Mouse (Mus musculus) E14TG2a.4 (cell line): ENCODE results near the gene Slc6a9.

Experiments used
- H3K27me3 ChIP-seq: 2 replicates; pipeline ENCODE4 v1.6.1; 2014; ENCODE audit warnings: low read length, control low read depth; ENCODE audit not compliant: insufficient read depth
- H3K36me3 ChIP-seq: 2 replicates; pipeline ENCODE4 v1.6.1; 2014; ENCODE audit warnings: low read length, control low read depth; ENCODE audit not compliant: insufficient read depth
- H3K4me1 ChIP-seq: replicated peaks from 2 replicates; pipeline ENCODE4 v1.6.1; 2014; ENCODE audit warnings: low read depth, low read length, control low read depth
- H3K4me3 ChIP-seq: replicated peaks from 2 replicates; pipeline ENCODE4 v1.5.1; 2014; ENCODE audit warnings: mild to moderate bottlenecking, low read length
- H3K9me3 ChIP-seq: 2 replicates; pipeline ENCODE4 v1.6.1; 2014; ENCODE audit warnings: low read length, control low read depth
- CTCF ChIP-seq: conservative IDR thresholded peaks from 2 replicates; pipeline ENCODE4 v1.5.1; 2014; ENCODE audit warnings: low read length
- NANOG ChIP-seq: IDR thresholded peaks from 2 replicates; pipeline ENCODE4 v1.6.1; 2014; ENCODE audit warnings: borderline replicate concordance, low read length, mixed read lengths
- POU5F1 ChIP-seq: IDR thresholded peaks from 2 replicates; pipeline ENCODE4 v1.6.1; 2014; ENCODE audit warnings: low read length, borderline replicate concordance

Gene Slc6a9

GRCm38 (mm10) chr4:117818032-117818431 lies 16.3 kb upstream of the Slc6a9 start:
- Histone ChIP-seq H3K27me3 (peaks cover 3% of the 10 kb centered on the region; the same call in 1 of the 2 replicates), H3K36me3 (no peaks in the 10 kb centered on the region), H3K4me1 (peaks cover 16% of the 10 kb centered on the region), H3K9me3 (no peaks in the 10 kb centered on the region), H3K4me3 (no peak overlapping the region)
- TF ChIP-seq NANOG: no peak
- TF ChIP-seq CTCF: no peak
- TF ChIP-seq POU5F1: no peak

- Histone ChIP-seq H3K4me3 (no peak overlapping the region), H3K36me3 (no peaks in the 10 kb centered on the region), H3K27me3 (peaks cover 49% of the 10 kb centered on the region), H3K4me1 (peaks cover 17% of the 10 kb centered on the region), H3K9me3 (no peaks in the 10 kb centered on the region)
- no peak for TF ChIP-seq CTCF
- TF ChIP-seq POU5F1: no peak
- TF ChIP-seq NANOG: no peak
Observed at GRCm38 (mm10) chr4:117828572-117829145, 5.6 kb upstream of the Slc6a9 start.

GRCm38 (mm10) chr4:117829260-117830123 lies 4.8 kb upstream of the Slc6a9 start:
- H3K4me3 ChIP-seq: peak overlapping the region; percentile 39
- H3K36me3 ChIP-seq: no peaks in the 10 kb centered on the region
- H3K27me3 ChIP-seq: peaks cover 50% of the 10 kb centered on the region
- H3K9me3 ChIP-seq: no peaks in the 10 kb centered on the region
- TF ChIP-seq POU5F1 (no peak), CTCF (peak; percentile 72), NANOG (no peak)
- H3K4me1 ChIP-seq: peaks cover 24% of the 10 kb centered on the region

DNA sequence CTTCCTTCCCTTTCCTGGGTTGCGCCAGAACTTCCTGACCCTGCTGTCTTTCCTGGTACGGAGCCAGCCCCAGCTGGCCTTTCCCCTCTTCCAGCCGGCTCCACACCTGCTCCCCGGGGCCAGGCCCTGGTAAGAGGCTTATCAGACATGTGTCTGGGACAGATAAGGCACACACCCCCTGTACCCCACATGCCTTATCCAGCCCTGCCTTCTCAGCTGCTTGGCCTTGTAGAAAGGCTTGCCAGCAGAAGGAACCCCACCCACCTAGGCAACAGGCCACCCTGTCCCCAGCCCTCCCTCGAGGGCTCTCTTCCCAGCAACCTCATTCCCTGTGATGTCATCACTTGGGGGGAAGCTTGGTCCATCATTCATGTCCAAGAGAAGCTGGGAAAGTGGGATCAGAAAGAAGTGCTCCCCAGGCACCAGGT lies 4.2 kb upstream of the Slc6a9 start:
- Histone ChIP-seq H3K4me3 (peak overlapping the region; percentile 39), H3K27me3 (peaks cover 50% of the 10 kb centered on the region), H3K4me1 (peaks cover 28% of the 10 kb centered on the region), H3K9me3 (no peaks in the 10 kb centered on the region), H3K36me3 (no peaks in the 10 kb centered on the region)
- no peak for TF ChIP-seq POU5F1
- TF ChIP-seq CTCF: no peak
- no peak for TF ChIP-seq NANOG

- Histone ChIP-seq H3K27me3 (peaks cover 51% of the 10 kb centered on the region), H3K4me3 (no peak overlapping the region), H3K4me1 (peaks cover 28% of the 10 kb centered on the region), H3K9me3 (no peaks in the 10 kb centered on the region), H3K36me3 (no peaks in the 10 kb centered on the region)
- TF ChIP-seq CTCF (no peak), NANOG (no peak), POU5F1 (no peak)
Observed at GRCm38 (mm10) chr4:117830801-117831200, 3.5 kb upstream of the Slc6a9 start.

DNA sequence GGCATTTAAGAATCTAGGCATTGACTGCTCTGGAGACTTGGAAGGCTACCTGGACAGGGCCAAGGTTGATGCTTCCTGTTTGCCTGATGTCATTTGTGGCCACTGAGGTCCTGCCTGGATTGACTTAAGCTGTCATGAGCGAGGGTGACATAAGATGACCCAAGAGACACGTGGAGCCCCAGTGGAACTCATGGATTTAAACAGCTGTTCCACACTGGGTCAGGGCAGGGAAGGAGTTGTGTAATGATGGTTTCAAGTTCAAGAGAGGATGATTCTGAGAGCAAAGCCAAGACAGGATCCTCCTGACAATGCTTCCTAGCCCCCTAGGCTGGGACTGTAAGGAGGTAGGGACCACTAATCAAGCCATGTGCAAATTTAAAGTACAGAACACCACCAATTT lies 2.8 kb upstream of the Slc6a9 start:
- TF ChIP-seq NANOG (no peak), CTCF (no peak), POU5F1 (no peak)
- peaks cover 28% of the 10 kb centered on the region for H3K4me1 ChIP-seq
- H3K27me3 ChIP-seq: peaks cover 54% of the 10 kb centered on the region
- no peaks in the 10 kb centered on the region for H3K36me3 ChIP-seq
- H3K9me3 ChIP-seq: no peaks in the 10 kb centered on the region
- no peak overlapping the region for H3K4me3 ChIP-seq

- Histone ChIP-seq H3K4me3 (no peak overlapping the region), H3K36me3 (no peaks in the 10 kb centered on the region), H3K4me1 (peaks cover 33% of the 10 kb centered on the region), H3K27me3 (peaks cover 55% of the 10 kb centered on the region), H3K9me3 (no peaks in the 10 kb centered on the region)
- no peak for TF ChIP-seq CTCF
- no peak for TF ChIP-seq NANOG
- TF ChIP-seq POU5F1: no peak
Observed at GRCm38 (mm10) chr4:117831920-117832691, 2.2 kb upstream of the Slc6a9 start.

DNA sequence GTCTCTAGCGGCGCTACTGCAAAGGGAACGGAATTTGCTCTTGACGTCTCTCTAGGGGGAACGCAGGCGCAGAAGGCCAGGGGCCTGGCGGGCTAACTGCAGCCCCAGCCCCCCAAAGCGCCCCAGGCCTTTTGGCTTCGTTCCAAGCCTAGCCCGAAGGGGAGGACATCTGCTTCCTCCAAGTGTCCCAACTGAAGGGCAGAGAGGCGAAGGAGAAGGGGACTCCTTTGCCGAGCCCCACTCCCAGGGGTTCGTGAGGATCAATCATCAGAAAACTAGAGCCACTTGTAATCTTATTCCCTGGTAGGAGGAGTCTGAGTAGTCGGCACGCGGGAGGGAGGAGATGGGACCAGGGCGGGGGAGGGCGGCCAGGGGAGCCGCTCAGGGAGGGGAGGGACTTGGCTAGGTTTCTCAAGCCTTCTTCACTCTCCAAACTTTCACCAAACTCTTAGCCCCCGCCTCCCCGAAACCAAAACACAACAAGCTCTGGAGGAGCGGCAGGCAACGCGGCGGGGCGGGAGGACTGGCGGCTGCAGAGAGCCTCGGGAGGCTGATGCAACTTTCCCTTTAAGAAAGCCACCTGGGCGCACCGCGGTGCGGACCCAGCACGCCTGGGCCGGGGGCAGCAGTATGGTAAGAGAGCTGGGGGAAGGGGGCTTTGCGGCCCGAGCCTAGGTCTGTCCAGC lies 682 bp downstream of the Slc6a9 start:
- TF ChIP-seq CTCF (no peak), POU5F1 (no peak), NANOG (no peak)
- H3K9me3 ChIP-seq: no peaks in the 10 kb centered on the region
- H3K4me3 ChIP-seq: peak overlapping the region; percentile 94
- peaks cover 71% of the 10 kb centered on the region for H3K27me3 ChIP-seq
- H3K36me3 ChIP-seq: no peaks in the 10 kb centered on the region
- H3K4me1 ChIP-seq: peaks cover 34% of the 10 kb centered on the region
